Mouse (Mus musculus) ES-Bruce4 (cell line): ENCODE data around the gene Spdye4b. TPM values are rescaled to one million over a fixed set of nuclear protein-coding genes. Genes with fewer than 3 reads are reported as not detected.
"Not testable (repeated sequence)": the region's sequence is repeated elsewhere in the genome, so short reads cannot be mapped to it uniquely, and the experiment has no call there.

Experiments used
- H3K27ac ChIP-seq: 2 replicates; pipeline ENCODE4 v1.5.1; 2012; ENCODE audit warnings: low read length, inconsistent platforms; ENCODE audit not compliant: insufficient read depth
- H3K27me3 ChIP-seq: 2 replicates; pipeline ENCODE4 v1.6.1; 2012; ENCODE audit warnings: mild to moderate bottlenecking, low read length, inconsistent platforms; ENCODE audit not compliant: control insufficient read depth, poor library complexity, insufficient read depth, severe bottlenecking
- H3K36me3 ChIP-seq: 2 replicates; pipeline ENCODE4 v1.6.1; 2012; ENCODE audit warnings: inconsistent platforms, mild to moderate bottlenecking, low read length, moderate library complexity; ENCODE audit not compliant: control insufficient read depth, poor library complexity, insufficient read depth, severe bottlenecking
- H3K4me1 ChIP-seq: one replicate; pipeline ENCODE4 v1.8.1; 2011; ENCODE audit warnings: low read length; ENCODE audit not compliant: control insufficient read depth, insufficient read depth
- H3K4me3 ChIP-seq: 2 replicates; pipeline ENCODE4 v1.5.1; 2011; ENCODE audit warnings: low read depth, mild to moderate bottlenecking, low read length
- H3K9ac ChIP-seq: 2 replicates; pipeline ENCODE4 v1.6.1; 2012; ENCODE audit warnings: low read depth, mild to moderate bottlenecking, inconsistent platforms; ENCODE audit not compliant: poor library complexity, severe bottlenecking
- H3K9me3 ChIP-seq: replicated peaks from 2 replicates; pipeline ENCODE4 v1.6.1; 2012; ENCODE audit warnings: mild to moderate bottlenecking, low read length, inconsistent platforms; ENCODE audit not compliant: control insufficient read depth, poor library complexity, insufficient read depth, severe bottlenecking
- CTCF ChIP-seq: IDR thresholded peaks from one replicate; pipeline ENCODE4 v1.8.1; 2011; ENCODE audit warnings: low read depth, low read length
- EP300 ChIP-seq: IDR thresholded peaks from 2 replicates; pipeline ENCODE4 v1.6.1; 2011; ENCODE audit warnings: low read depth, low read length; ENCODE audit not compliant: insufficient read depth
- POLR2A ChIP-seq: IDR thresholded peaks from one replicate; pipeline ENCODE4 v1.8.1; 2011; ENCODE audit warnings: low read length; ENCODE audit not compliant: insufficient read depth
- polyA plus RNA-seq: library from polyadenylated mRNA; stranded (reverse); fragments of >200 nt; gene quantifications from 2 replicates; pipeline ENCODE4 v1.2.4, GENCODE M21; 2011; ENCODE audit warnings: low read depth; ENCODE audit not compliant: missing spikeins, insufficient read depth, insufficient read length

The Spdye4b gene
- polyA plus RNA-seq, 1 experiment, result not detected

DNA sequence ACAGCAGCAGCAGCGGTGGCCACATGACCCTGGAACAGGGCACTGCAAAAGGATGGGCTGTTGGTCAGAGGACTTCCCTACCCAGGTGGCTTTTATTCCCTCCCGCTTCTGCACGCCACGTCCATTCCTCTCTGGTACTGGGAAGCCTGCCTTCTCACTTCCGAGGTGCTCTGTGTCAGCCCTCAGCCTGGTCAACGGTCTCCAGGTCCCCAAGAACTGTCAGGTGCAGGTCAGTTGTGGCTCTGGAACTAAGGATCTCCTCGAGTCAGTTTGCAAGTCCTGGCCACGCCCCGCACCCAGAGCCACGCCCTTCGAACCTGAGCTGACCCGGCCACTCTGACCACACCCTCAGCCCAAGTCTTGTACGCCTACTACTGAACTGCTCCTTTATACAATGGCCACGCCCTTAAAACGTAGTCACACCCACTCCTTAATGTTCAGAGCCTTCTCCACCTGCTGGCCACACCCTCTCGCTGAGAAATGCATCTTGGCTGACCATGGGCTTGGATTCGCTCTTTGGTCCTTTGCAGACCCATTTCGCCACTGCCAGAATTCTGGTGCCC lies 15.2 kb upstream of the Spdye4b start:
- H3K4me1 ChIP-seq, result peaks cover 2% of the 10 kb centered on the region
- H3K4me3 ChIP-seq, result peak overlapping the region; percentile 51
- no peak overlapping the region for H3K9ac ChIP-seq
- H3K27me3 ChIP-seq, result no peaks in the 10 kb centered on the region
- TF ChIP-seq POLR2A (peak; percentile 80), EP300 (peak; percentile 56; the same call in 1 of the 2 replicates), CTCF (no peak)
- no peaks in the 10 kb centered on the region for H3K36me3 ChIP-seq
- H3K9me3 ChIP-seq, result no peaks in the 10 kb centered on the region
- H3K27ac ChIP-seq, result no peak overlapping the region

DNA sequence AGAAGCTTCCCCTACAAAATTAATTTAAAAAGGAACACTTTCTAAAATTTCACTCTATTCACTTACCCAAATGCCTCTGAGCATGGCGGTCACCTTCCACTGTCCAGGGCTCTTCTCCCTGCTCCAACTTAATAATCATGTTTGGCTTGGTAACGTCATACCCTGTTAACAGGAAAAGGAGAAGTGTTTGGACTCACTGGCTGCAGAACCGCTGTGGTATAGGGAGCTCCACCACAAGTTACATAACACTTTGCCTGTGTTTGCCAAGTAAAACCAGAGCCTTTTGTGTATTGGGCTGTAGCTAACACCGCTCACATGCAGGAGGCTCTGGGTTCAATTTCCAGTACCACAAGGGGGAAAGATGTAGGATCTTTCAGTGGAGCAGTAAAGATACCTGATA lies 4.8 kb upstream of the Spdye4b start:
- H3K4me1 ChIP-seq, result no peaks in the 10 kb centered on the region
- H3K27ac ChIP-seq, result no peak overlapping the region
- no peak overlapping the region for H3K9ac ChIP-seq
- no peak for TF ChIP-seq POLR2A
- no peak for TF ChIP-seq EP300
- no peak for TF ChIP-seq CTCF
- H3K4me3 ChIP-seq, result no peak overlapping the region
- H3K36me3 ChIP-seq, result peaks cover 17% of the 10 kb centered on the region
- H3K9me3 ChIP-seq, result peaks cover 3% of the 10 kb centered on the region
- H3K27me3 ChIP-seq, result no peaks in the 10 kb centered on the region

DNA sequence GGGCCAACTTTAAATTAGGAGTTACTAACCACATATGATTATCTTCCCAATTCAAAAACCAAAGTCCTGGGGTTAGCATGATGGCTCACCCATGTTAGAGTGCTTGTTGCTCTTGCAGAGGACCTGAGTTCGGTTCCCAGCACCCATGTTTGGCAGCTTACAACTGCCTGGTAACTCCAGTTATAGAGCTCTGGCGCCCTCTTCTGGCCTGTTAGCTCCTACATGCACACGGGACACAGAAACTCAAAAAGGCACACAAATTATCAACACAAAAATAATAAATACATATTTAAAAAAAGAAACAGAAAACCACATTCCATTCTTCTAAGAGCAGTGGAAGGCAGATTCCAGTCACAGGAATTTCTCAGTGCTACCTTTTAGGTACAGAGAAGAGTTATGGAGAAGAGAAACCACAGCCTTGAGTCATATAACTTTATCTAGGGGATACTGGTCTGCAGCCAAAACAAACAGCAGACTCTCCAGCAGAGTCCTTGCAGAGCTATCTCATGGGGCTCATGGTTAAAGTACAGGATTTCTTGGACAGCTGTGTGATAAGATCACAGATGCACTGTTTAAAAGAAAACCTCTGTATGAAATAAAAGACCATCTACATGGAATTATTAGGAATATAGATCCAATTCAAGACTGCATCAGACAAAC lies 3.1 kb upstream of the Spdye4b start:
- Histone ChIP-seq H3K9ac (no peak overlapping the region), H3K9me3 (peaks cover 3% of the 10 kb centered on the region), H3K4me3 (no peak overlapping the region), H3K27ac (no peak overlapping the region), H3K27me3 (no peaks in the 10 kb centered on the region), H3K36me3 (peaks cover 16% of the 10 kb centered on the region), H3K4me1 (no peaks in the 10 kb centered on the region)
- peak; percentile 40 for TF ChIP-seq CTCF
- no peak for TF ChIP-seq EP300

GRCm38 (mm10) chr5:143179179-143179578 lies 1.6 kb upstream of the Spdye4b start:
- peaks cover 3% of the 10 kb centered on the region for H3K9me3 ChIP-seq
- no peak overlapping the region for H3K4me3 ChIP-seq
- H3K36me3 ChIP-seq, result peaks cover 7% of the 10 kb centered on the region
- H3K27ac ChIP-seq, result no peak overlapping the region
- TF ChIP-seq EP300, result no peak
- TF ChIP-seq CTCF, result peak; percentile 0
- no peak for TF ChIP-seq POLR2A
- no peak overlapping the region for H3K9ac ChIP-seq
- no peaks in the 10 kb centered on the region for H3K4me1 ChIP-seq
- H3K27me3 ChIP-seq, result no peaks in the 10 kb centered on the region

- not testable (repeated sequence) for H3K27me3 ChIP-seq, H3K9ac ChIP-seq, H3K4me3 ChIP-seq, H3K27ac ChIP-seq, H3K36me3 ChIP-seq, H3K9me3 ChIP-seq, H3K4me1 ChIP-seq
Measured at GRCm38 (mm10) chr5:143188014-143188413, 7.2 kb downstream of the Spdye4b start.

GRCm38 (mm10) chr5:143192806-143193205 lies 12.0 kb downstream of the Spdye4b start:
- Histone ChIP-seq H3K27me3 (no peaks in the 10 kb centered on the region; the same call in 1 of the 2 replicates), H3K9ac (no peak overlapping the region), H3K4me3 (no peak overlapping the region), H3K36me3 (no peaks in the 10 kb centered on the region), H3K27ac (no peak overlapping the region), H3K9me3 (no peaks in the 10 kb centered on the region), H3K4me1 (no peaks in the 10 kb centered on the region)
- TF ChIP-seq CTCF (no peak), POLR2A (no peak), EP300 (no peak)

GRCm38 (mm10) chr5:143194747-143195146 lies 13.9 kb downstream of the Spdye4b start:
- H3K9me3 ChIP-seq, H3K27me3 ChIP-seq, H3K27ac ChIP-seq, H3K4me1 ChIP-seq, H3K9ac ChIP-seq, H3K4me3 ChIP-seq, H3K36me3 ChIP-seq: not testable (repeated sequence)
